Mouse (Mus musculus): ENCODE results near the gene Reep3. TPM values are rescaled to one million over a fixed set of nuclear protein-coding genes. Genes with fewer than 3 reads are reported as not detected.
A peak's percentile ranks its signal among the peaks of the same experiment; 100 is the strongest.

Gene Reep3
- polyA plus RNA-seq, 1 experiment from 2014 or later = 46.0 TPM

DNA sequence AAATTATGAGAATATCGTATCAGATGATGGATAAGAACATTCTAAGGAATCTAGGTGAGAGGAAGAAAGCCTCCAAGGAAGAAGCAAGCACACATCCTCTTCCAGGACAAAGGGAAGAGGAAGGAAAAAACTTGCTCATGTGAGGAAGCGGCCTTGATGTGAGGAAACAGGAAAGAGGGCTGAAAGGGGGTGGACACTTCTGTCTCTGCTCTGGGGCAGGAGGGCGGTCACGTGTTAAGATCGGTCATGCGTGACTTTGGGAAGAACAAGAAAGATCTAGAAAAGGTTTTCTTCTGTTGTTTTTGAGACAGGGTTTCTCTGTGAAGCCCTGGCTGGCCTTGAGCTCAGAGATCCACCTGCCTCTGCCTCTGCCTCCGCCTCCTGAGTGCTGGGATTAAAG, 53.5 kb downstream of the Reep3 start:
- H3K9me3 ChIP-seq = no peaks in the 10 kb centered on the region
- no peaks in the 10 kb centered on the region for H3K36me3 ChIP-seq
- 87% methylated on average over 7 of the region's 7 CpGs for WGBS
- H3K27me3 ChIP-seq = no peaks in the 10 kb centered on the region
- H3K4me1 ChIP-seq = peaks cover 14% of the 10 kb centered on the region
- H3K27ac ChIP-seq (replicated peaks) = no peak overlapping the region
- H3K9ac ChIP-seq (replicated peaks) = no peak overlapping the region
- no peak overlapping the region for H3K4me2 ChIP-seq (replicated peaks)
- no peak overlapping the region for H3K4me3 ChIP-seq
- no peak for ATAC-seq (ENCODE audit: low FRiP score, low read depth)

DNA sequence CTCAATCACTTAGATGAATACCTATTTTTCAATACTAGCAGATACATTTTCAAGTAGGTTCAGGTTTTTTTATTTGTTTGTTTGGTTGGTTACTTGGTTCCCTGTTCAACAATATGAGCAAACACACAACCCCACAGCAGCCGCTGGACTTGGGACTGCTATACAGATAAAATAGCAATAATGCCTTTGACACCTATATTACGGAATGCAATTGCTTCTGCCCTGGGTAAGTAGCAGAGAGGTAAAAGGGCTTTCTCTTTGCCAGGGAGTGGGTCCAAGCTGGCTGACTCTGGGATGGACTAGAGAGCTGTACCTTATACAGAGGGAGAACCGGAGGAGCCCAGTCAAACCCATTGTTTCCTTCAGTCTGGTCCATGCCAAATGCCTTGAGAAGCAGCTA, 56.3 kb downstream of the Reep3 start:
- Histone ChIP-seq H3K9ac (replicated peaks) (no peak overlapping the region), H3K4me1 (peaks cover 9% of the 10 kb centered on the region), H3K4me3 (no peak overlapping the region), H3K4me2 (replicated peaks) (no peak overlapping the region), H3K36me3 (no peaks in the 10 kb centered on the region), H3K27ac (replicated peaks) (no peak overlapping the region), H3K27me3 (no peaks in the 10 kb centered on the region), H3K9me3 (no peaks in the 10 kb centered on the region)
- 91% methylated on average over 3 of the region's 3 CpGs for WGBS
- ATAC-seq (ENCODE audit: low FRiP score, low read depth) = no peak

GRCm38 (mm10) chr10:67039001-67039400, 57.7 kb downstream of the Reep3 start:
- WGBS = 66% methylated on average over 17 of the region's 17 CpGs
- Histone ChIP-seq H3K9me3 (no peaks in the 10 kb centered on the region), H3K27ac (replicated peaks) (no peak overlapping the region), H3K27me3 (no peaks in the 10 kb centered on the region), H3K36me3 (no peaks in the 10 kb centered on the region), H3K4me3 (no peak overlapping the region), H3K4me1 (0 out of 2 replicates have a peak, but pooled peaks cover 5% of the 10 kb centered on the region), H3K4me2 (replicated peaks) (no peak overlapping the region), H3K9ac (replicated peaks) (no peak overlapping the region)
- no peak for ATAC-seq (ENCODE audit: low FRiP score, low read depth)

GRCm38 (mm10) chr10:67036542-67036941, 60.2 kb downstream of the Reep3 start:
- H3K4me1 ChIP-seq = 0 out of 2 replicates have a peak, but pooled peaks cover 5% of the 10 kb centered on the region
- whole genome bisulfite sequencing = 90% methylated on average over 10 of the region's 10 CpGs
- H3K4me2 ChIP-seq (replicated peaks) = no peak overlapping the region
- H3K27ac ChIP-seq (replicated peaks) = no peak overlapping the region
- no peaks in the 10 kb centered on the region for H3K27me3 ChIP-seq
- H3K4me3 ChIP-seq = no peak overlapping the region
- ATAC-seq (ENCODE audit: low FRiP score, low read depth) = no peak
- H3K9me3 ChIP-seq = no peaks in the 10 kb centered on the region
- H3K9ac ChIP-seq (replicated peaks) = no peak overlapping the region
- H3K36me3 ChIP-seq = 0 out of 2 replicates have a peak, but pooled peaks cover under 1% of the 10 kb centered on the region

DNA sequence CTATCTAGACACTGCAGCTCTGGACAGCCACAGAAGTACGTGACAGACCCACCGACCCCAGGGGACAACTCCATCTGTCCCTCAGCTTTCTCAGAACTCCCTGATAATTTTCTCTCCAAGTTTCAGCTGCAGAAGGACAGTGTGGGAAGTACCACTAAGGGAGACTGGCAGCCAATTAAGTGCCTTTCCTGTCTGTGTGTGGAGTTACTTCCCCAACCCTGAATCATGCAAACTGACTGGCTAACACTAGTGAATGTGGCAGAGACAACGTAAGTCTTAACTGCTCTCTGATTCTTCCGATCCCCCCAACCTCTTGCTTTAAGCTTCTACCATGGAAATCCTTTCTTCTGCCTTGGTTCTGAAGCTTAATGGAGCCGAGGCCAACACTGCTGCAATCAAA, 60.6 kb downstream of the Reep3 start:
- Histone ChIP-seq H3K36me3 (0 out of 2 replicates have a peak, but pooled peaks cover 4% of the 10 kb centered on the region), H3K4me1 (0 out of 2 replicates have a peak, but pooled peaks cover 5% of the 10 kb centered on the region), H3K4me3 (no peak overlapping the region), H3K4me2 (replicated peaks) (no peak overlapping the region), H3K27me3 (no peaks in the 10 kb centered on the region), H3K9me3 (no peaks in the 10 kb centered on the region), H3K9ac (replicated peaks) (no peak overlapping the region), H3K27ac (replicated peaks) (no peak overlapping the region)
- 89% methylated on average over 5 of the region's 5 CpGs for WGBS
- no peak for ATAC-seq (ENCODE audit: low FRiP score, low read depth)

- no peak overlapping the region for H3K4me3 ChIP-seq
- H3K36me3 ChIP-seq = peaks cover 8% of the 10 kb centered on the region; the same call in 1 of the 2 replicates
- H3K9ac ChIP-seq (replicated peaks) = no peak overlapping the region
- H3K4me2 ChIP-seq (replicated peaks) = no peak overlapping the region
- peaks cover 5% of the 10 kb centered on the region; the same call in 1 of the 2 replicates for H3K4me1 ChIP-seq
- no peaks in the 10 kb centered on the region for H3K27me3 ChIP-seq
- no peak overlapping the region for H3K27ac ChIP-seq (replicated peaks)
- WGBS = 87% methylated on average over 7 of the region's 7 CpGs
- H3K9me3 ChIP-seq = no peaks in the 10 kb centered on the region
- no peak for ATAC-seq (ENCODE audit: low FRiP score, low read depth)
Measured at GRCm38 (mm10) chr10:67031186-67031585, 65.6 kb downstream of the Reep3 start.

- 81% methylated on average over 12 of the region's 12 CpGs for WGBS
- no peak overlapping the region for H3K4me2 ChIP-seq (replicated peaks)
- H3K4me3 ChIP-seq = no peak overlapping the region
- H3K4me1 ChIP-seq = peaks cover 10% of the 10 kb centered on the region
- peaks cover 8% of the 10 kb centered on the region; the same call in 1 of the 2 replicates for H3K36me3 ChIP-seq
- no peaks in the 10 kb centered on the region for H3K9me3 ChIP-seq
- no peak for ATAC-seq (ENCODE audit: low FRiP score, low read depth)
- no peak overlapping the region for H3K9ac ChIP-seq (replicated peaks)
- H3K27ac ChIP-seq (replicated peaks) = no peak overlapping the region
- H3K27me3 ChIP-seq = no peaks in the 10 kb centered on the region
Measured at GRCm38 (mm10) chr10:67029297-67029696, 67.4 kb downstream of the Reep3 start.

GRCm38 (mm10) chr10:67026375-67026774, 70.4 kb downstream of the Reep3 start:
- H3K4me1 ChIP-seq = peaks cover 10% of the 10 kb centered on the region
- WGBS = 85% methylated on average over 8 of the region's 8 CpGs
- no peak for ATAC-seq (ENCODE audit: low FRiP score, low read depth)
- H3K27ac ChIP-seq (replicated peaks) = 0 out of 2 replicates have a peak overlapping the region, but pooled peaks have one; percentile 39
- no peaks in the 10 kb centered on the region for H3K27me3 ChIP-seq
- peaks cover 11% of the 10 kb centered on the region for H3K36me3 ChIP-seq
- no peak overlapping the region for H3K4me2 ChIP-seq (replicated peaks)
- no peak overlapping the region for H3K4me3 ChIP-seq
- no peaks in the 10 kb centered on the region for H3K9me3 ChIP-seq
- no peak overlapping the region for H3K9ac ChIP-seq (replicated peaks)

DNA sequence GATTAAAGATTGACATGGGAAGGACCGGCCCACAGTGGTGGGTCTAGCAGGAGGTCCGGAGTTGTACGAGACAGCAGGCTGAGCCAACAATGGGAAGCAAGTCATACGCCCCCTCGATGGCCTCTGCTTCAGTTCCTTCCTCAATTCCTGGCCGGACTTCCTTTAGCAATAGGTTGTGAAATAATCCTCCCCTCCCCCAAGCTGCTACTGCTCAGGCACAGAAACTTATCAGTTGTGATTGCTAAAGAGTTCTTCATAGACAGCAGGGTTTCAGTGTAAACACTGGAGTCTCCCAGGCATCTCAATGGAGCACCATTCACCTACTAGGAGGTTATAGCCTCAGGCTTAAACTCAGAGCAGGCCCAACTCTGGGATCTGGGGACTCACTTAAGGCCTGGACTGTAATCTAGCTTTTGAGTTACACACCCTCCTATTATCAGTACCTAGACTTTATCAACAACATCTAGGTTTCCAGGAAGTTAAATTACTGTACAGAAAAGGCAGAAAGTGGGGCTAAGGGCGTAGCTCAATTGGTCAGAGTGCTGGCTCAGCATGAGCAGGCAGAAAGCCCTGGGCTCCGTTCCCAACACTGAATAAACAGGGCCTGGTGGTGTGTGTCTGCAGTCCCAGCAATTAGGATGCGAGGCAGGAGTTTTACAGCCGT, 71.0 kb downstream of the Reep3 start:
- peaks cover 10% of the 10 kb centered on the region for H3K4me1 ChIP-seq
- no peak overlapping the region for H3K4me2 ChIP-seq (replicated peaks)
- H3K27me3 ChIP-seq = no peaks in the 10 kb centered on the region
- H3K9me3 ChIP-seq = no peaks in the 10 kb centered on the region
- H3K4me3 ChIP-seq = no peak overlapping the region
- WGBS = 62% methylated on average over 10 of the region's 10 CpGs
- H3K27ac ChIP-seq (replicated peaks) = peak overlapping the region; percentile 39; the same call in 1 of the 2 replicates
- ATAC-seq (ENCODE audit: low FRiP score, low read depth) = peak; percentile 45; the same call in 1 of the 2 replicates
- peaks cover 16% of the 10 kb centered on the region for H3K36me3 ChIP-seq
- no peak overlapping the region for H3K9ac ChIP-seq (replicated peaks)

DNA sequence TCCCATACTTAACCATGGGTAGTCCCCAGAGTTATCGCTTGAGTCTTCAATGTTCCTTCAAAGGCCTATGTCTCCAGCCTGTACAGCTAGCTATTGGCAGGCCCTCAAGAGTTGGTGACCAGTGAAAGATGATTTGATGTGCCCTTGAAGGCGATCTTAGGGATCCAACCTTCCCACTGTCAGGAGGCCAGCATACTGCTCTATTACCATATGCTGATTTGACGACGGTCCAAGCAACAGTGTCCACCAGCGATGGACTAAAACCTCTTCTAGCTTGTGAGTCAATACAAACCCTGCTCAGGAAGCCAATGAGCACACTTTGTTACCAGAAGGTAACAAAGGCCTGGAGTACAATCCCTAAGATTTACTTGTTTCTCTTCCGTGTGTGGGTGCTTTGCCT, 72.4 kb downstream of the Reep3 start:
- Histone ChIP-seq H3K27me3 (no peaks in the 10 kb centered on the region), H3K4me1 (peaks cover 10% of the 10 kb centered on the region), H3K27ac (replicated peaks) (no peak overlapping the region), H3K4me2 (replicated peaks) (no peak overlapping the region), H3K4me3 (no peak overlapping the region), H3K9ac (replicated peaks) (no peak overlapping the region), H3K9me3 (no peaks in the 10 kb centered on the region), H3K36me3 (peaks cover 14% of the 10 kb centered on the region)
- WGBS = 95% methylated on average over 6 of the region's 6 CpGs
- ATAC-seq (ENCODE audit: low FRiP score, low read depth) = no peak

DNA sequence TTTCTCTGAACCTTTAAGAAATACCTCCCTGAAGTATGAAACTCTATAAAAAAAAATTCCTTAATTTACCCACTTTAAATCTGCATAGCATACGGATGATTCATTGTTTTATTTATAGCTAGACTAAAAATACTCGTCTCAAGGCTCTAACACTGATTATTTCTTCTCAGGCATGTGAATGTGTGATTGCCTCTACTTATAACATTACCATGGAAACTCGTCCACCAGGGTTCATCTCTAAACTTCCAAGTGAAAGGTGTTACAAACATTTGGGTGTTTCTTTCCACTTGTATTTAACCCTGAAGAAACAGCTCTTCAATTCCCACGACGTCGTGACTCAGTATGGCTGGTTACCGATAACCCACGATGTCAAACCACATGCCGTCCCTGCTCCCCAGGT, 73.7 kb downstream of the Reep3 start:
- 93% methylated on average over 9 of the region's 9 CpGs for WGBS

GRCm38 (mm10) chr10:67021494-67021893, 75.3 kb downstream of the Reep3 start:
- ATAC-seq (ENCODE audit: low FRiP score, low read depth) = no peak
- Histone ChIP-seq H3K4me1 (peaks cover 18% of the 10 kb centered on the region), H3K4me2 (replicated peaks) (no peak overlapping the region), H3K27ac (replicated peaks) (no peak overlapping the region), H3K36me3 (peaks cover 14% of the 10 kb centered on the region), H3K9ac (replicated peaks) (no peak overlapping the region), H3K27me3 (no peaks in the 10 kb centered on the region), H3K4me3 (no peak overlapping the region), H3K9me3 (no peaks in the 10 kb centered on the region)
- 91% methylated on average over 13 of the region's 13 CpGs for WGBS

More for the DNA sequence above, 73.7 kb downstream of the Reep3 start:
- Histone ChIP-seq H3K4me2 (replicated peaks) (no peak overlapping the region), H3K9ac (replicated peaks) (no peak overlapping the region), H3K27ac (replicated peaks) (no peak overlapping the region), H3K27me3 (no peaks in the 10 kb centered on the region), H3K4me3 (no peak overlapping the region), H3K36me3 (peaks cover 14% of the 10 kb centered on the region), H3K4me1 (peaks cover 13% of the 10 kb centered on the region), H3K9me3 (no peaks in the 10 kb centered on the region)
- no peak for ATAC-seq (ENCODE audit: low FRiP score, low read depth)
